Mouse (Mus musculus) testis, postnatal 10 days (tissue): ENCODE results near the gene Kcne4.
"Not testable (repeated sequence)": the region's sequence is repeated elsewhere in the genome, so short reads cannot be mapped to it uniquely, and the experiment has no call there.

Experiments
- DNase-seq: peaks from one replicate; pipeline ENCODE4 v3.0.0; 2021; ENCODE audit warnings: low spot score

Kcne4 gene

GRCm38 (mm10) chr1:78816639-78817038 is at the start of gene Kcne4:
Kcne4 (plus strand) TSS chr1:78816758.
- no peak for DNase-seq

GRCm38 (mm10) chr1:78781899-78782298 is 34.7 kb upstream of the Kcne4 start:
- no peak for DNase-seq

GRCm38 (mm10) chr1:78784936-78785335 is 31.6 kb upstream of the Kcne4 start:
- not testable (repeated sequence) for DNase-seq

- no peak for DNase-seq
These were observed 26.8 kb upstream of the Kcne4 start for GRCm38 (mm10) chr1:78789744-78790143.

GRCm38 (mm10) chr1:78807428-78807827 is 9.1 kb upstream of the Kcne4 start:
- no peak for DNase-seq

GRCm38 (mm10) chr1:78809819-78810218 is 6.7 kb upstream of the Kcne4 start:
- DNase-seq = no peak

GRCm38 (mm10) chr1:78810904-78811303 is 5.7 kb upstream of the Kcne4 start:
- DNase-seq = no peak

- DNase-seq = no peak
These were observed 4.5 kb upstream of the Kcne4 start for GRCm38 (mm10) chr1:78811975-78812490.

GRCm38 (mm10) chr1:78817756-78818155 is 1.2 kb downstream of the Kcne4 start:
- no peak for DNase-seq

- no peak for DNase-seq
These were observed 2.3 kb downstream of the Kcne4 start for GRCm38 (mm10) chr1:78818630-78819526.

- DNase-seq = peak; percentile 48
These were observed 3.0 kb downstream of the Kcne4 start for GRCm38 (mm10) chr1:78819592-78819991.

- no peak for DNase-seq
These were observed 3.6 kb downstream of the Kcne4 start for GRCm38 (mm10) chr1:78820176-78820575.

GRCm38 (mm10) chr1:78821111-78821510 is 4.6 kb downstream of the Kcne4 start:
- DNase-seq = no peak

- DNase-seq = peak; percentile 58
These were observed 5.3 kb downstream of the Kcne4 start for GRCm38 (mm10) chr1:78821733-78822430.

- no peak for DNase-seq
These were observed 8.7 kb downstream of the Kcne4 start for GRCm38 (mm10) chr1:78825246-78825645.

GRCm38 (mm10) chr1:78838468-78838867 is 21.9 kb downstream of the Kcne4 start:
- DNase-seq = no peak

- DNase-seq = no peak
These were observed 24.2 kb downstream of the Kcne4 start for GRCm38 (mm10) chr1:78840769-78841168.

GRCm38 (mm10) chr1:78845661-78846060 is 29.1 kb downstream of the Kcne4 start:
- DNase-seq = no peak

- peak; percentile 63 for DNase-seq
These were observed 29.9 kb downstream of the Kcne4 start for GRCm38 (mm10) chr1:78846471-78846870.

GRCm38 (mm10) chr1:78852408-78853093 is 36.0 kb downstream of the Kcne4 start:
- no peak for DNase-seq

GRCm38 (mm10) chr1:78853094-78853445 is 36.5 kb downstream of the Kcne4 start:
- no peak for DNase-seq

GRCm38 (mm10) chr1:78854306-78854705 is 37.7 kb downstream of the Kcne4 start:
- DNase-seq = no peak
